Mouse (Mus musculus): ENCODE measurements around the gene Ctnnbip1.

The Ctnnbip1 gene

DNA sequence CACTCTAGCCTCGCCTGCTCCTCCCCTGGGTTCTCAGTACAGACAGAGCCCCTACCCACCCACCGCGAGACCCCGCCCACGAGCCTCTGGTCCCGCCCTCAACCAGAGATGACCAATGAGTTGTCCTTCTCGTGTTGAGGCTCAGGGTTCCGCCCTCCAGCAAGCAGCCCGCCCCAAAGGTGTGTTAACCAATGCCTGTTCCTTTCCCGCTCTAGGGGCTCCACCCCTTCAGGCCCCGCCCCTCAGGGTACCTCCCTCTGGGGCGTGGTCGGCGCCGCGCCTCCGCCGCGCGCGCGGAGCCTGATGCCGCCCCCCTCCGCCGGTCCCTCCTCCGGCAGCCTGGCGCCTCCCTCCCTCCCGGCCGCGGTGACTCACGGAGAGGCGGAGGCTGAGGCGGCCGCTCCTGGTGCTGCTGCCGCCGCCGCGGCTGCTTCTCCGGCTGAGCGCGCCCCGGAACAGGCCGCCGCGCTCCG lies at the start of gene Ctnnbip1:
Gene Ctnnbip1, plus strand, starts transcription at position 369 of the 473 bp plus-strand sequence.
- peak; percentile 94 to 97 for DNase-seq (ENCODE audit: low spot score in 2 of 2)

- DNase-seq (ENCODE audit: low spot score in 2 of 2): no peak
Observed at GRCm38 (mm10) chr4:149469557-149469956, 48.5 kb upstream of the Ctnnbip1 start.

GRCm38 (mm10) chr4:149475096-149475495 lies 42.9 kb upstream of the Ctnnbip1 start:
- DNase-seq (ENCODE audit: low spot score in 2 of 2): no peak

GRCm38 (mm10) chr4:149477078-149477477 lies 41.0 kb upstream of the Ctnnbip1 start, which contains the start of gene Tmem274:
TSS of gene Tmem274 (plus strand) at chr4:149477378.
- no peak for DNase-seq (ENCODE audit: low spot score in 2 of 2)

GRCm38 (mm10) chr4:149484566-149484965 lies 33.5 kb upstream of the Ctnnbip1 start:
- no peak for DNase-seq (ENCODE audit: low spot score in 2 of 2)

DNA sequence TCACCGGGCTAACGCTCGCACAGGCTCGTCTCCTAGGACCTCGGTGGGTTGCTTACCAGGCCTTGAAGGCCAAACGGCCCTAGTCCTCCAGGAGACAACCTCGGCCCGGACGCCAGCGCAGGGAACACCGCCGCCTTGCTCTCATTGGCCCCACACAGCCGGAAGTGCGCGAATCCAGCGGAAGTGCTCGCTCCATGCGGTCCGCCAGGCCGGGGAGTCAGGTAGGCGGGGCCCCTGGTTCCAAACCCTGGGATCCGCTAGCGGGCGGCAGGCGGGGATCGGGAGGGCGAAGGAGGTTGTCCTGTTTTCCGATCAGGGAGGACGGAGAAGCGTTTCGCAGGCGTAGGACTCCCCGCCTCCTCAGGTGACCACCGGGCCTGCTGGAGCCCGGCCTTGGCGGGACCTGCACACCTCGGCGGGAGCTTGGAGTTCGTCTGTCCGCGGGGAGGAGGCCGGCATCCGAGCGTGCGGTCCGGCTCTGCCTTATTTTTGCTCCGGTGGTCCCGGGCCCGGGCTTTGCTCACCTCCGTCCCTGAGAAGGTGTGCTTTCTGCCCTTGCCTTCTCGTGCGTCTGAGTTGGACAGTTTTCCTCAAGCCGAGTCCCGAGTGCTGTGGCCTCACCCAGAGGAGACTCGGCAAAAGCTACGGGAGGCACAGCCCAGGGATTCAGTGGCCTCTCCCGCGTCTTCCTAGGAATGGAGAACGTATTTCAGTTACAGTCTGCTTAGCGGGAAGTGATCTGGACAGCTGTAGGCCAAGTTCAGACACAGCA lies 32.8 kb upstream of the Ctnnbip1 start, which contains the start of the genes Nmnat1 and Lzic:
Gene Nmnat1, minus strand, starts transcription at position 150 of the 772 bp plus-strand sequence.
Gene Lzic, plus strand, starts transcription at position 177 of the 772 bp plus-strand sequence.
- DNase-seq (ENCODE audit: low spot score in 2 of 2): peak; percentile 52 to 91

DNA sequence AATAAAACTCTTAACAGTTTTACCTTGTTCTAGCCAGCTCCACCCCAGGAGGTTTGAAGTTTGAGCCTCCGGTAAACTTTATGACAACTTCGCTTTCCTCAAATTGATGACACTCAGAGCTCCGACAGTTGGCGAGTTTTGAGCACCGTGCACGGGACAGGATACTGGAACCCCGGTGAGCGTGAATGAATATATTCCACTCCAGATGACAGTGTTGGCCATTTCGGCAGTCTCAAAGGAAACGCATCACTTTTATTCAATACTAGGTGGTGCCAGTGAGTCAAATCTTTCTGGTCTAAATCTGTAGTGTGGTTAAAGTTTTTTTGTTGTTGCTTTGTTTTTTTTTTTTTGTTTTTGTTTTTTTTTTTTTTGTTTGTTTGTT lies 32.2 kb upstream of the Ctnnbip1 start:
- no peak for DNase-seq (ENCODE audit: low spot score in 2 of 2)

- no peak for DNase-seq (ENCODE audit: low spot score in 2 of 2)
Observed at GRCm38 (mm10) chr4:149487729-149488128, 30.3 kb upstream of the Ctnnbip1 start.

GRCm38 (mm10) chr4:149489415-149490240 lies 28.4 kb upstream of the Ctnnbip1 start:
- DNase-seq (ENCODE audit: low spot score in 2 of 2): no peak

DNA sequence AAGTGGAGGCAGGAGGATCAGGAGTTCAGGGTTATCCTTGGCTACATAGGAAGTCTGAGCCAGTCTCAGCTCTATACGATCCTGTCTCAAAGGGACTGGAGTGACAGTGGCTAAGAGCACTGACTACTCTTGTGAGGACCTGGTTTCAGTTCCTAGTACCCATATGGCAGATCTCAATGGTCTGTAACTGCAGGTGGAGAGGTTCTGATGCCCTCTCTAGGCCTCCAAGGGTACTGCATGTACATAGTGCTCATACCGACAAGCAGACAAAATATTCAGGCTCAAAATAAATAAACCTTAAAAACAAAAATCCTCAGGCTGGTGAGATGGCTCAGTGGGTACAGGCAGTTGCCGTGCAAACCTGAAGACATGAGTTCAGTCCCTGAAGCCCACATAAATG lies 26.9 kb upstream of the Ctnnbip1 start:
- no peak for DNase-seq (ENCODE audit: low spot score in 2 of 2)

- peak in 1 of 2 experiments; percentile 32 for DNase-seq (ENCODE audit: low spot score in 2 of 2)
Observed at GRCm38 (mm10) chr4:149496612-149497011, 21.4 kb upstream of the Ctnnbip1 start.

DNA sequence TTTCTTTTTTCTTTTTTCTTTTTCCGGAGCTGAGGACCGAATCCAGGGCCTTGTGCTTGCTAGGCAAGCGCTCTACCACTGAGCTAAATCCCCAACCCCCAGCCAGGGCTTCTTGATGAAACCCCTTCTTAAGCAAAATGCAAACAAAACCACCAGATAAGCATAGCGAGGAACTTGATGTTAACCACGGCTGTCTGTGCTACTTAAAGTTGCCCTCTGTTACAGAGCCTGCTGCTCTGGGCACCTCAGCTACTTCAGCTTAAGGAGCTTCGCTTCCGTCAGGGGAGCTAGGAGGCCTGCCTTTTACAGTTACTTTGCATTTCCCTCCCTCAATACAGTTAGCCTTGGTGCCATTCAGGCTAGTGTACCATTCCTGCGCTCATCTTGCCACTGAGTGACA lies 19.1 kb upstream of the Ctnnbip1 start:
- no peak for DNase-seq (ENCODE audit: low spot score in 2 of 2)

DNA sequence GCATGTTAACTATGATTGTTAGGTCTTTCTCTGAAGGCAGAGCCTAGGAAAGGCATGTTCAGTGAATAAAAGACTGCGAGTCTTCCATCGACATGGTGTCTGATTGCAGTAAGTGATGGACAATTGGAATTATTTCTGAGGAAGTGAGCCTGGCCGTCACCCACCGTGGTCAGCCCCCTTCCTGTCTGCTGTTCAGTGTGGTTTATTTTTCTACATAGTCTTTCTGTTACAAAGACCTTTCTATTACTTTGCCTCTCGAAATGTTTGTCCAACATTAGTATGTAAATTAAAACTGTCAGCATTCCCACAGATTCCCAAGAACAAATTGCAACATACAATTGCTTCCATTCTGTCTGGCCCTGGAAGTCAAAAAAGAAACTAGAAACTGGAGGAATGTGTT lies 18.2 kb upstream of the Ctnnbip1 start:
- DNase-seq (ENCODE audit: low spot score in 2 of 2): no peak

- DNase-seq (ENCODE audit: low spot score in 2 of 2): no peak
Observed at GRCm38 (mm10) chr4:149504363-149504762, 13.7 kb upstream of the Ctnnbip1 start.

DNA sequence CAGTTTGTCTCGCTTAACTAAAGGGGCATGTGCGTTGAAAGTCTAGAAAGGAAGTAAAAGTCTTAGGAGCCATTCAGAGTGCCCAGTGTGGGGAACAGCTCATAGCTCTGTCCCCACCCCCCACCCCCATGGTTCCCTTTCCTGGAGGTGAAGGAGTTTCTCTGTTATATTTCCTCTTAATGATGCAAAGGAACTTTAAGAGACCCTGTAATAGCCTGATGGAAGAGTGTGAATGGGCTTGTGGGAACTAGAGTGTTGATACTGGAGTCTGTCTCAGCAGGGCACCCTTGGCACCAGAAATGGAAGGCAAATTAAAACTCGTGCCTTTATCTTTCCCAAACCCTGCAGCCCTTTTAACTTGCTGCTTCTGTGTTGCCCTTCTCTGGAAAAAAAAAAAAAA lies 13.2 kb upstream of the Ctnnbip1 start:
- DNase-seq (ENCODE audit: low spot score in 2 of 2): no peak

- no peak for DNase-seq (ENCODE audit: low spot score in 2 of 2)
Observed at GRCm38 (mm10) chr4:149505261-149505967, 12.6 kb upstream of the Ctnnbip1 start.

DNA sequence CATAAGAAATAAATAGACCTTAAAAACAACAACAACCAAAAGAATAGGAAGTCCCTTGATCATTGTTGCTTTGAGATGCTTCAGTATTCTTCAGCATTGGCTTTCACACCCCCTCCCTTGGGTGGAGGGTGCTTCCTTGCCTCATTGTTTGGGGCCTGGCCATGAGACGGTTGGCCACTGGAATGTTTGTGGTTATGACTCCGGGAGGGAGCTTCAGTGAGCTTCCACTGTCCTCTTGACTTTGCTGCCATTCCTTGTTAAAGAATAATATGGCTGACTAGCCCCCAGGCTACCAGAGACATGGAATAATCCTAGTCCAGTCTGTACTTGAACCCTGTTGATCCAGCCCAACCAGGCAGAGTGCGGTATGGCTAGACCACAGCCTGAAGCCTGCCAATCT lies 11.1 kb upstream of the Ctnnbip1 start:
- DNase-seq (ENCODE audit: low spot score in 2 of 2): no peak

GRCm38 (mm10) chr4:149511221-149511646 lies 6.8 kb upstream of the Ctnnbip1 start:
- no peak for DNase-seq (ENCODE audit: low spot score in 2 of 2)

- DNase-seq (ENCODE audit: low spot score in 2 of 2): no peak
Observed at GRCm38 (mm10) chr4:149512072-149512471, 6.0 kb upstream of the Ctnnbip1 start.

DNA sequence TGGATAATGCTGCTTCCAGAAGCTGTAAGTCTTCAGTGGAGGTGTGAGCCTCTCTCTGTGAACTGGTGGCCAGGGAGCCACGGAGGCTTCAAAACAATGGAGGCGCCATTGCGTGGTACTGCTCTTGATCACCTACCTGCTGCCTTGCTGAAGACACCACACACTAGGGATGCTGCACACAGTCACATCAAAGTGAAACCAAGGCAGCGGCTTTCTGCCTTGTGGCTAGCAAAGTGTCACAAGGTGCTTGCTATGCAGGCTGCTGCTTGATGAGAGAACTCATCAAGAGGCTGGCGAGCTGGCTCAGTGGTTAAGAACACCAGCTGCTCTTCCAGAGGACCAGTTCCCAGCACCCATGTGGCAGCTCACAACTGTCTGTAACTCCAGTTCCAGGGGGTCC lies 2.3 kb upstream of the Ctnnbip1 start:
- DNase-seq (ENCODE audit: low spot score in 2 of 2): no peak

GRCm38 (mm10) chr4:149518351-149519220 lies 550 bp downstream of the Ctnnbip1 start:
- DNase-seq (ENCODE audit: low spot score in 2 of 2): no peak

Measured in left cerebral cortex, adult 9 months (tissue).